Mouse (Mus musculus): Measurements from ENCODE around the gene Pdcd6.

Pdcd6 gene

DNA sequence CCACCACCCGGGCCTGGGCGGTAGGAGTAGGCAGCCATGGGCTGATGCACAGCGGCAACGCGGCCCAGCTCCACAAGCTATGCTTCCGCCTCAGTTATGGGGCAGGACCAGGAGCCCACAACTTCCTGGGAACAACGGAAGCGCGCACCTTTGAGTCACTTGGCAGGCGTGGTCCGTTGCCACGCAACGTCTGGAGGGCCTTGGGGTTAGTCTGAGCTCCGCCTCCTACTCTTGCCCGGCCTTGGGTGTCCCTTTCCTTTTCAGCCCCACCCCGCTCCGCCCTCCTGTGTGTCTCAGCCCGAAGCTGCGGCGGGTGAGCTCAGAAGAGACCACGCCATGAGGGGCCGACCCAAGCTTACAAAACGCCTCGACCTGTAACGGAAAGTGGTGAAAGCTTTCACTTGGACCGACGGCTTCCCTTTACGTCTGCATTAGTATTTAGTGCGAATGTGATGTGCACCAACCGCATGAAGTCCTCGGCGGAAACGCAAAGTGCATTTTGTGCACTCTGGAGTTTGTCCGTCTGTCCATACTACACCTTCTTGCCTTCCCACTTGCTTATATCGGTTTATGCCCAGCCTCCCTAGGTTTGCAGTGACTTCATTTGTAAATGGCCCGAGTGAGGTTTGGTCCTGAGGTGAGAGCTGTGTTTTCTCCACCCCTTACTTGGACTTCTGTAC, at the start of gene Pdcd6:
Gene Pdcd6, minus strand, starts transcription at position 411 of the 680 bp plus-strand sequence.
- DNase-seq (ENCODE audit: low read depth): peak; percentile 98

DNA sequence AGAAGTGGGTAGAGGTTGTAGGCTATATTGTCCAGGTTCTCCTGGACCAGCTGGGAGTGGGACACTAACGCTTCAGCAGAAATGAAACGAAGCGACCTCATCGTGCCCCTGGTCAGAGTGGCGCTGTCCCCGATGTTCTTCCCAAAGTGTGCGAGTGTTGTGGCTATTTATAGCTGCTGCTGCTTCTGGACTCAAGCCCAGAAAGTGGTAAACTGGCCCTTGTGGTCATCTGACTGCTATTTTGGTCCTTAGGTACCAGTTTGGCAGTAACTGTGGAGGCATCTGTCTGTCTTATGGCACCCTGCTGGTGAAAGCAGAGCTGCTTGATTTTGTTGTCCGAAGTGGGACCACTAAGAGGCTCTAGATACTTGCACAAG, 46.5 kb upstream of the Pdcd6 start, which contains the start of gene Lrrc14b:
Gene Lrrc14b, minus strand, starts transcription at position 147 of the 377 bp plus-strand sequence.
- peak; percentile 73 for DNase-seq (ENCODE audit: low read depth)

DNA sequence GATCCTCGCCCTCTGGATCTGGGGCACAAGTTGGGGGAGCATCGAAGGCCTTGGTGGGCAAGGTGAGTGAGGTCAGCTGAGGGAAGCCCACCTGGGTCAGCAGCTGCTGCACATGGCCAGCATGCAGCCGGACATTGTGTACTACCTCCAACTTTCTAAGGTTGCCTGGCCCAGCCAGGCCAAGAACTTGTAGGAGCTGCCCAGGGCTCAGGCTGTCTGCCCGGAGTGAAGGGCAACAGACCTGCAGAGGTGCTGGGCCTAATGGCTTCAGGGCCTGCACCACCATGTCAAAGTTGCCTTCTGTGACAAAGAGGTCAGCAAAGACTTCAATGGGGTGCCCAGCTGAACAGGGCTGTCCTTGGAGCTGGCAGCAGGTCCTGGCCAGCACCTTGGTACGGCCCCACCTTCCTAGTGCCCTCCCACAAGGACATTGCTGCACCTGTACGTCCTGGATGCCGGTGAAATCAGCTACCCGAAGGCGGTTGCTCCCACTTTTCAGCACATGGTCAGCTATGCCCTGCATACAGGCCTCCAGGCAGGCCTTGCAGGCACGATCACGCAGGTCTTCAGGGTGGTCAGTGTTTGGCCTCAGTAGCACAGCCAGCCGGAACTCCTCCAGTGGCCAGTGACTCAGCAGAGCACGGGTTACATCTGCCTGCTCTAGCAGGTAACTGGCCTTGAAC, 45.9 kb upstream of the Pdcd6 start:
- DNase-seq (ENCODE audit: low read depth): no peak

DNA sequence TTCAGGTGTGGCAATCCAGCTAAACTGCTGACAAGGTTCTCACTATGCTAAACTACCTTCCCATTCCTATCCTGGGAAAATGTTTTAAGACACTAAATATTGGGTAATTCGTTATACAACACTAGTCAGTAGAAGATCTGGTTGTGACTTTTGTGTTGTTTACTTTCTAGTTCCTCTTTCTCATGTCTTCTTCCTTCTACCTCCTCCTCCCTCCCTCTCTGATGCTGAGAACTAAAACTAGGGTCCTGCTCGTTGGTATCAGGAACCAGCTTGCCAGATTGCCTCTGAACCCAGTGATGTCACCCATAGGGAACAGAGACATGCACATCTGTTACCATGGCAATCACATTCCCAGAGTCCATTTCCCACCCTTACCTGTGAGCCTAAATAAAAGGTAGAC, 44.8 kb upstream of the Pdcd6 start:
- DNase-seq (ENCODE audit: low read depth): no peak

DNA sequence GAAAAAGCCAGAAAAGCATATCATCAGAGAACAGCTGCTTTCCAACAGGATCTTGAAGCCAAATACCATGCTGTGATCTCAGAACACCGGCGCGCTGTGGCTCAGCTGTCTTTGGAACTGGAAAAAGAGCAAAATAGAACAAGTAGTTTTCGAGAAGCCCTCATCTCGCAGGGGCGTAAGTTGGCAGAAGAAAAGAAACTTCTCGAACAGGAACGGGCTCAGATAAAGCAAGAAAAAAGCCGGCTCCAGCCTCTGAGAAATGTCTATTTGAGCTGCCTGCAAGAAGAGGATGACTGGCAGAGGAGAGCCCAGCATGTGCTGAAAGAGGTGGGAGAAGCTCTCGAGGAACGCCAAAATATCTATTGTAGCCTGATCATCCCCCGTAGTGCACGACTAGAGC, 39.1 kb upstream of the Pdcd6 start:
- no peak for DNase-seq (ENCODE audit: low read depth)

DNA sequence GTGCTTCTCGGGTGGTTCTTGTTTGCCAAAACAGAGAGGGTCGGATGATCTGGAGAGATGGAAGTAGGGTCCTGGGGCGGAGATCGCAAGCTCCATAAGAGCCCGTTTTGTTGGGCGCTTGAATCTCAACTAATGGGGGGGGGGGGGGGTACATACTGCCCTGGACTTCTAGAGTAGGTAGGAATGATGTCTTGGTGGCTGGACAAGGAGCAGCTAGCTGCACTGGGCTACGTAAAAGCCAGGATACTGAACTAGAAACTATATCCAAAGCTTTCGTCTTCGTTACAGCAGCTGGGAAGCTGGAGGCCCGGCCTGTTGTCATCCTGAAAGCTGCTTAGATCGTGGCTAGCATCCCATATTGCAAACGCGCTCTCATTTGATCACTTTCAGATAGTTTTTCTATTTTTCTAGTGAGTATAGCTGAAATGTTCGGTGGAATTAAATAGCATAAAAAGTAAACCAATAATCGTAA, 33.1 kb upstream of the Pdcd6 start:
- DNase-seq (ENCODE audit: low read depth): no peak

DNA sequence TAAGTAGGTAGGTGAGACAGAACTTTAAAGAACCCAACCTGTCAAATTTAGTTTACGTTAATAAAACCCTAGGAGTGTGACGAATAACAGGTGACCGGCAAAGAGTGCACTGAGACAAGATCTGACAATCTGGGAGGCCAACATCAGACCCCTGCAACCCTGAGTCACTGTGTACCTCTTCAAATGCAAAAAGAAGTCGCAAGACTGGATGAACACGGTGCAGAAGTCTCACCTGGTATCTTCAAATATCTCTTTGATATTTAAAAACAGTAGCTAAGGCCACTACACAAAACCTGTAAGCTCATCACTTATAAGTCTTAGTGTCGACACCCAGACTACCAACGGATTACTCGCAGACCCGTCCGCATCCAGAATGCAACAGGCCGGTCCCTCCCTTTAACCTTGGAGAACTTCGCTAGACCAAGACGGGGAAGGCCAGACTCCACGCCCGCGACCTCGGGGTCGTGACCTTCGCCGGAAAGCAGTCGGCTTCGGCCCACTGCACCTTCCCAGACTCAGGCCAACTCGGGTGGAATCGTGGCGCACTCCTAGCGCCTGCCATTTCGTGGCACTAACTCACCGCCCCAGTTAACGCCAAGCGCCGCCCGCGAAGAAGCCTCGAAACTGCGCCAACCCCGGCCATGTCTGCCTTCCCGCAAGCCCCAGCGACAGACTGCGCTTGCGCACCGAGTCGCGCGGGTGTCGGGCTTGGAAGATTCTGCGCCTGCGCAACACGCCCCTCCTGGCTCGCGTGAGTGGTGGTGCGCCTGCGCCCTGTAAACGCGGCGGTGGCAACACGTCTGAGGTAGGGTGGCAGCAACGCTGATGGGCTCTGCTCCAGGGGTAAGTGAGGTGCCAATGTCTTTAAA, 32.4 kb upstream of the Pdcd6 start, which contains the start of the genes Sdha and Ccdc127:
Gene Sdha, minus strand, starts transcription at position 715 of the 869 bp plus-strand sequence.
Gene Ccdc127, plus strand, starts transcription at position 744 of the 869 bp plus-strand sequence.
- peak; percentile 98 for DNase-seq (ENCODE audit: low read depth)

DNA sequence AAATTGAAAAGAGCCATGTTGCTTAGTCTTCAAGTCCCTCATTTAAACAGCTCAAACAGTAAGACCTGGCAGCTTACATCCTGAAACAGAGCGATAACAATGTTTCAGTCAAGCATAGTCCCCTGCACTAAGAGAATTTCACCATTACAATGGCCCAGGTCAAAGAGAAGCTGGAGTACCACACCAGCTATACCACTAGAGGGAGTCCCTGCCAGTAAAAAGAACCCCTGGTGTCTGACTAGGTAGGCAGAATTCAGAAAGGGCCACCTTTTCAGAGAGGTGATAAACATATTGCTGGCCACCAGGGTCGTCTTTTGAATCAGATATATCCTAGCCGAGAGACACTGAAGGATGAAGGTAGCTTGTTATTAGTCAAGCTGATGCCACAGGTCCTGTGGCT, 23.7 kb upstream of the Pdcd6 start:
- DNase-seq (ENCODE audit: low read depth): peak; percentile 70

DNA sequence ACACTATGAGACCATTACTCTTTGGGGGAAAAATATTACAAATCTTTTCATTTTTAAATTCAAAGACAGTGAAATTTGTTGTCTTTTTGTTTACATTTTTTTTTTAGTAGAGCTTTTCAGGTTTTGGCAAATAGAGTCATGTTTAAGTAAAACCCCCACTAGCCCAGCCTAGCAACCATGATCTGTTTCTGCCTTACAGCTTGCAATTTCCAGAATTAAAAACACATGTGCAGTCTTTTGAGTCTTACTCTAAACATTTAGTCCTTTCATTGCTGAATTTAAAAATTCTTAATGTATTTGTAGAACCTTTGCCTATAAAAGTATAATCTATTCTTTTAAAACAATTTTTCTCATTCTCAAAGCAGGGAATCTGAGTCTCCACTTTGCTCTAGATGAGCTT, 11.9 kb upstream of the Pdcd6 start:
- peak; percentile 45 for DNase-seq (ENCODE audit: low read depth)

DNA sequence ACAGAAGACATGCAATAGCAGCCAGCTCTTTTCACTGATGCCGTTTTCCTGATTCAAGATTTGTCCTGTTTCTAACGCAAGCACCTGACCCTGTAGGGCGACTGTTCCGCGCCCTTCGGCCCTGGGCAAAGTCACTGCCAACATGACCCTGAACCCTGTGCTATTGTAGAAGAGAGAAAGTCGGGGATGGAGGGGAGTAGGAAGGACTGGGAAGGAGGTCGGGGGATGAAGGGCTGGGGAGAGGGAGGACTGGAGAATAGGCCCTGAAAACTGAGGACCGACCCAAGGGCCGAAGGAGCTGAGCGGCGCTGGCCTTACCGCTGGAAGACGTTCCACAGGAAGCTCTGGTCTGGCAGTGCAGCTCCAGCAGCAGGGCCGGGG, 601 bp downstream of the Pdcd6 start:
- DNase-seq (ENCODE audit: low read depth): no peak

DNA sequence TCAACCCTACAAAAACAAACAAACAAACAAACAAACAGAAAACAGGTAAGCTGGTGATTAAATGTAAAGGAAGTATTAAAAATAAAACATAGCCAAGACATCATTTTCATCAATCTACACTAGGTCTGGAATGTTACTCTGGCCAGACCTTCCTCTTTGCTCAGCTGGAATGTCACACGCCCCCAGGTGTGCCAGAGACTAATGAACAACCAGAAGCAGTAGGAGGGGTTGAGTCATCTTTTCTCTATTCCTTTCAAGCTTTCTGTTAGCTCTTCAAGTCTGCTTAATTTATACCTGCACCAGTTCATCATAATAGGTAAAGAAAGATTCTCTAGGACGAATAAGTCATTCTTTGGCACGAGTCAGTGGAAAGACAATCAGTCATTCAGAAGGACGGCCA, 994 bp downstream of the Pdcd6 start:
- no peak for DNase-seq (ENCODE audit: low read depth)

DNA sequence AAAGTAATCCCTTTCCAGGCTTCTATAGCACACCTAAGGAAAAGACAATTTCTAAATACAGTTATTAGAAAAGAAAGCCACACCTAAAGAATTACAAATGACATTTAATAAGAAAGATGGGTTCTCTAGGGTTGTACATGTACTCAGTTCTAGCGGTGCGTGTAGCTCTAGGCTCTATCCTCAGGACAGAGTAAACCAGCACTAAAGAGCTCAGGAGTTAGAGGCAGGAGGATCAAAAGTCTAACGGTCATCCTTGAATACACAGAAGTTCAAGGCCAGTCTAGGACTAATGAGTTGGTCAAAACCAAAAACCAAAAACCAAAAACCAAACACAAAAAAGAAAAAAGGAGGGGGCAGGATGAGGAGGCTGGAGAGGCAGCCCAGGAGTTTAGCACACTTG, 2.8 kb downstream of the Pdcd6 start:
- no peak for DNase-seq (ENCODE audit: low read depth)

DNA sequence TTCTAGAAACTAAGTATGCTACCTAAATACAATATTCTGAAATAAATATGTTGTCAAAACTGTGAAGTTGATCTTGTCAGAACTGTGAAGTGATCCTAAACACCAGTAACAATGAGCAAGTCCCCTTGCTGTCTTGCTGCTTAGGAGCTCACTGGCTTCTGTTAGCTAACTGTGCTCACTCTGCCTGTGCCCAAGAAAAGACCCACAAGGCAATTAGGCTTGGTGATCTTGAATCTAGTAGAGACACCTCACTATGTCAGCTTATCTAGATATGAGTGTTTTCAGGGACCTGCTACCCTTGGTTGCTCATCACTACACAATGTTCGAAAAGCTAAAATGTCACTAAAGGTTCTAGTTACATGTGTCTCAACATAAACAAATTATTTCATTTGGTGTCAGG, 11.6 kb downstream of the Pdcd6 start:
- DNase-seq (ENCODE audit: low read depth): no peak

DNA sequence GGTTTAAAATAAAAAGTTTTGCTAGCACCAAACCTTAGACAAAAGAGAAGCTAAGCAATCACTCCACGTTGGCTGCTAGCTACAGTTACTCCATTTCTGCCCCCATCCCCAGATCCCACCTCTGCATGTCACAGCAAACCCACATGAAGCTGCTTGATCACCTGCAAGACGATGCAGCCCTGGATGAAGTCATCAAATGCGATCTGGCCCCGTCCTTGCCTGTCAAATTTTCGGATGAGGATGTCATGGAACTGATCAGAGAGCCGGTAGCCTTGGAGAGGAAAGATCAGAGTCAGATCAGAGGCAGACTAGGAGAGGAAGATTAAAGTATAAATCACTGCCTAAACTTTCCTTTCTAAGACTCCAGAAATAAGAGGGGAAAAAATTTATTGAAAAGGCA, 12.0 kb downstream of the Pdcd6 start:
- no peak for DNase-seq (ENCODE audit: low read depth)

DNA sequence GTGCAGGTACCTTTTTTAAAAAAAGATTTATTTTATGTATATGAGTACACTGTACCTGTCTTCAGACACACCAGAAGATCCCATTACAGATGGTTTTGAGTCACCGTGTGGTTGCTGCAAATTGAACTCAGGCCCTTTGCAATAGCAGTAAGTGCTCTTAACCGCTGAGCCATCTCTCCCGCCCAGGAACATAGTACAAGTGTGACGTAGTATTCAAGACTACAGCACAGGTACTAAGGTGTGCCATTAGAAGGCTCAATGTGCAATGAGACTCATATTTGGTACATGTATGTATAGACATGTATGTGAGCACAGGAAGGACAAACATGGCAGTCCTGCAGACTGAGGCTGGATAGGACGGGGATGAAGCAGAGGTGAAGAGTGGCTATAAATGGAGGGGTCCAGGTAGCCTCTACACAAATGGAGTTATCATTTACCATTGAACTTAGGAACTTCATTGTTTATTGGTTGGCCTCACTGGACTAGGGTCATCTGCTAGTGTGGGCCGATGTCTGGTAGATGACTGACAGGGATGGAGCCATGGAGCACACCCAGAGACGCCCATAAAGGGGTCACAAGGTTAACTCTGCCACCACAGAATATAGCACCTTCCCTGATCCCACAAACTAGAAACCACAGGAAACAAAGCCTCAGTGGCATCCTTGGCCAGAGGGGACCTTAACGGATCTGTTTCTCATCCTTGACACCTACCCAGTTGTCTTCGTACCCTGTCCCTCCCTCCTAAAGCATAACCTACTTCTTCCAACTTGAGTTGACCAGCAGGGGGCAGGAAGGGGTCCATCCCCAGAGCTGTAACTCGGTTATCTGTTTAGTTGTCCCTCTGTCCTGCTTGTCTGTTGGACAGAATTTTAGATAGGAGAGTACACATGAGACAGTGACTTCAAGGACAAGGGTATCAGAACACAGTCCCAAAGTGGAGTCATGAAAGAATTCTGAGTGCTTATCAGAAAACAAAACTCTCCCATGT, 15.0 kb downstream of the Pdcd6 start:
- peak; percentile 23 for DNase-seq (ENCODE audit: low read depth)

DNA sequence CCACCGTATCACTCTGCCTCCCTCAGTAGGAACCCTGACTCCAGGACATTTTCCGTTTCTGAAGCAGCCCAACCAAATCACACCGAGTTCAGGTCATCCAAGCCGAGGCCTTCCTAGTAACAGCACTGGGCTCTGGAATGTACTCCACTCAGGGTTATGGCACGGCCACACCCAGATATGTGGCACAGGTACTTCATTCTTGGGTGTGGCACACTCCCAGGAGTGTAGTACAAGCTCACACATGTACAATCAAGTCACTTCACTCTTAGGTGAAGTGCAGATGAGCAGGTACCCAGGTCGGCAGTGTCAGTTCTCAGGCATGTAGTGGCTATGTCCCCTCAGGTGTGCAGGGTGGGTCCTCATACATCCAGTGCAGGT, 15.8 kb downstream of the Pdcd6 start:
- no peak for DNase-seq (ENCODE audit: low read depth)

DNA sequence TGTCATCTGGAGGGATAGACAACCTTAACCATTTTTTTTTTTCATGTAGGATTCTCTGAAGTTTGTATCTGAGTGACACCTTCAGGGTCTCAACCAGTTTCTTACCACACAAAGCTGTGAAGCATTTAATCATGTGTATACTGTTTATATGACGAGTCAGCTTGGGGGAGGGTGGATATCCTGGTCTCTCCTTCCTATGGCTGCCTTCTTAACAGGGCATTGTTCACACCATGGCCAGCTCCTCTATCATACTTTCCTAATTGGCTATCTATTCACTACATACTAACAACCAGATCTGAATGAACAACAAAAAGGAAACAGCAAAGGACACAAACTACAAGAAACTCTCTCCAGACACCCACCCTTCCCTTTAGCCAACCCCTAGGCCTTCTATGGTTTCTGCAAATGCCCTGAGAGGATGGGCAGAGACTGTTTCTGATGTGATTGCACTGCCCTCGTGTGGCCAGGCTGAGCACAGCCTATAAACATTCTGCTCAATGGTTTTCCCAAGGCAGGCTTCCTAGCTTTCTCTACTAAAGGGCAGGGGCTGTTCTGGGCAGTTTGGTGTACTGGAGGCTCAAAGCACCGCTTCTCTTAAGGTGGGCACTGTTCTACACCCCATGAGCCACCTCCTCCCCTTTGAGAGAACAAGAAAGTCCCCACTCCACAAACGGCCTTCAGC, 16.3 kb downstream of the Pdcd6 start:
- DNase-seq (ENCODE audit: low read depth): peak; percentile 87

DNA sequence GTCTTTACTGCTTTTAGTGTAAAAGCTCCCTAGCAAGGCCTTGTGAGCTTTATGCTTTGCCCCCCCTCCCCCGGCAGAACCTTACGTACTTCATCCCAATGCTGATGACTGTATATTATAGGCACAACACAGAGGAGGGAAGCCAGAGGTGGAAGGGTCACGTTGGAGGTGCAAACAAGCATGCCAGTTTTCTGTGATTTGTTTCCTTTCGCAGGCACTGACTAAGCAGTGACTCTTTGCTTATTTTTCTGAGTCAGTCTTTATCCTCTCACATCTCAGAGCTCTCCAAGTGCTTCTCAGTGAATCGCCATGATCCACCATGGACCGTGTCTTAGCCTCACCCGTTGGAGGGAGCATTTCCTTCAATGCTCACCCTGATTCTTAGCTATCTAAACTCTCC, 21.0 kb downstream of the Pdcd6 start:
- DNase-seq (ENCODE audit: low read depth): peak; percentile 77

DNA sequence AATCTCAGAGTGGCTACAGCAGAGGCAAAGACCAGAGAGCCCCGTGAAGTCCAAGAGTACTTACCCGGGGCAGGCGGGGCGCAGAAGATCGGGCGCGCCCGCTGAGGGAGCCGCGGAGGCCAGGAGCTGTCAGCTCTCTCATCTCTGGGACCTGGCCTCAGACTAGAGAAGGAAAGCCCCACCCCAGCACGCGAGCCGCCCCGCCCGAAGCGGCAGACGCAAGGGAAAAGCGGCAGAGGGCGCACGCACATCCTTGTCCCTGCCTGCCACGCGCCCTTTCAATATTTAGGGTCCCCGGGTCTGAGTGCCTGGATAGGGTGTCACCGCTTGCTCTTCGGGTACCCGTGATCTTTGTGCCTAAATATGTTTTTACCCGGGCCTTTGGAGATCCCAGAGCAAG, 25.2 kb downstream of the Pdcd6 start, which contains the start of gene Ahrr:
Gene Ahrr, minus strand, starts transcription at position 165 of the 400 bp plus-strand sequence.
- peak; percentile 49 for DNase-seq (ENCODE audit: low read depth)

DNA sequence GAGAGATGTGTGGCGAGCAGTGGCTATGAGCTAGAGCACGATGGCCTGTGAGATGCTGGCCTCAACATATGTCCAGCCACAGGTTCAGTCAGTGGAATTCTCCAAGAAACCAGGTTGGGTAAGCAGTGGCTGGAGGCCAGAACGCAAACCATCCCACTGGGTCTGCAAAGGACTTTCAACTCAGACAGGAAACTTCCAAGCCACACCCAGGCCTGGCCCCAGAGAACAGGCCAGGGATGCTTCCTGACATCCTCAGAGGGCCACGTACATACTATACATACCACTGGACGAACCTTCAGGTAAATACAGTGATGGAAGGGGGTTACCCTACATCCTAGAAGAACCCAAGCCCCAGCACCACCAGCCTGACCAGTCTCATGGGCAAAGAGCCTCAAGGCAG, 27.7 kb downstream of the Pdcd6 start:
- no peak for DNase-seq (ENCODE audit: low read depth)

DNA sequence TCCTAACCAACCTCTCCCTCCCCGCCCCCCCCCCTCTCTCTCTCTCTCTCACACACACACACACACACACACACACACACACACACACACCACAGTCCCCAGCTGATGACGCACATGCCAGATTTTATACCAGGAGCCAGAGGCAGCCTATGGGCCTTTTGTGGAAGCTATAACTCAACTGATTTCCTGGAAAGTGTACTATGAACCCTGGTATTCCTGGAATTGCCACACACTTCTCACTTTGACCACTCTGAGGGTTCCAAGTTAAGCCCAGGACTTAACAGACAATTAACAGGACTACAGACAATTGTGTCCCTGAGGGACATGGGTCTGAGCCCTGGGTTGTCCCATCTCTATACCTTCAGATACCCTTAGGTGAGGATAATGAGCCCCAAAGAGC, 35.1 kb downstream of the Pdcd6 start:
- no peak for DNase-seq (ENCODE audit: low read depth)

All from NIH3T3 (cell line).